Mouse (Mus musculus) layer of hippocampus, adult 18-20 months (tissue): ENCODE data around the gene Slc7a8. TPM values are rescaled to one million over a fixed set of nuclear protein-coding genes. Genes with fewer than 3 reads are reported as not detected.

Experiments
- DNase-seq, 2 experiments: peaks; one replicate each; pipeline ENCODE4 v3.0.0; 2022; ENCODE audit warnings: low spot score in 2 of 2
- total RNA-seq, 2 experiments: library from RNA; stranded (reverse); gene quantifications; 2 replicates each; pipeline ENCODE4 v1.2.3; 2021

Gene Slc7a8
- total RNA-seq, 2 experiments from 2014 or later, result 52.3 to 53.1 TPM

GRCm38 (mm10) chr14:54705844-54706243, 75.9 kb downstream of the Slc7a8 start:
- DNase-seq, result no peak

- no peak for DNase-seq
Observed at GRCm38 (mm10) chr14:54703207-54703606, 78.5 kb downstream of the Slc7a8 start.

- peak; percentile 46 to 62 for DNase-seq
Observed at GRCm38 (mm10) chr14:54701298-54701697, 80.4 kb downstream of the Slc7a8 start.

GRCm38 (mm10) chr14:54699586-54699985, 82.2 kb downstream of the Slc7a8 start:
- DNase-seq, result no peak

- no peak for DNase-seq
Observed at GRCm38 (mm10) chr14:54698733-54699132, 83.0 kb downstream of the Slc7a8 start, which contains the start of gene Gm29776. Gm29776 (minus strand) TSS chr14:54698833.

- no peak for DNase-seq
Observed at GRCm38 (mm10) chr14:54696752-54697151, 85.0 kb downstream of the Slc7a8 start.

GRCm38 (mm10) chr14:54695042-54695441, 86.7 kb downstream of the Slc7a8 start:
- DNase-seq, result no peak

GRCm38 (mm10) chr14:54687251-54687650, 94.5 kb downstream of the Slc7a8 start:
- DNase-seq, result no peak

- DNase-seq, result peak; percentile 100
Observed at GRCm38 (mm10) chr14:54686522-54687143, 95.1 kb downstream of the Slc7a8 start, which contains the start of gene Acin1. Acin1 (minus strand) TSS chr14:54686931.

GRCm38 (mm10) chr14:54686063-54686521, 95.7 kb downstream of the Slc7a8 start, which contains the start of gene 1700123O20Rik:
1700123O20Rik (plus strand) TSS chr14:54686216.
- DNase-seq, result peak in 1 of 2 experiments; percentile 88

- no peak for DNase-seq
Observed at GRCm38 (mm10) chr14:54685471-54685870, 96.3 kb downstream of the Slc7a8 start.

GRCm38 (mm10) chr14:54682396-54682795, 99.3 kb downstream of the Slc7a8 start:
- DNase-seq, result no peak

GRCm38 (mm10) chr14:54678657-54679304, 103.0 kb downstream of the Slc7a8 start:
- DNase-seq, result no peak

GRCm38 (mm10) chr14:54676290-54676689, 105.5 kb downstream of the Slc7a8 start:
- DNase-seq, result peak; percentile 19 to 62

- no peak for DNase-seq
Observed at GRCm38 (mm10) chr14:54674317-54674716, 107.4 kb downstream of the Slc7a8 start.

Other genes with a start within 250 kb of the Slc7a8 start
- 1 to 10 TPM; 2.6 to 3.4 TPM for gene Haus4, start 227.3 kb downstream of the Slc7a8 start, total RNA-seq
- gene Ajuba, start 204.4 kb downstream of the Slc7a8 start, total RNA-seq, result under 1 TPM; 0.86 to 0.89 TPM
- 1 to 10 TPM; 5.6 TPM for gene 4931414P19Rik, start 176.0 kb downstream of the Slc7a8 start, total RNA-seq
- 100 to 1,000 TPM; 209 to 210 TPM for gene Psmb5, start 163.9 kb downstream of the Slc7a8 start, total RNA-seq
- under 1 TPM; 0.25 to 0.54 TPM for gene Psmb11, start 160.5 kb downstream of the Slc7a8 start, total RNA-seq
- gene Gm17606, start 141.0 kb downstream of the Slc7a8 start, total RNA-seq, result not detected
- 10 to 100 TPM; 20.4 to 22.3 TPM for gene Cdh24, start 140.6 kb downstream of the Slc7a8 start, total RNA-seq
- 10 to 100 TPM; 23.4 to 24.4 TPM for gene 1700123O20Rik, start 95.7 kb downstream of the Slc7a8 start, total RNA-seq
- 100 to 1,000 TPM; 196 to 207 TPM for gene Acin1, start 95.0 kb downstream of the Slc7a8 start, total RNA-seq
- gene Gm29776, start 83.1 kb downstream of the Slc7a8 start, total RNA-seq, result not detected
- gene Cebpe, start 69.8 kb downstream of the Slc7a8 start, total RNA-seq, result not detected
- gene Rnf212b, start 32.2 kb upstream of the Slc7a8 start, total RNA-seq, result not detected
- 10 to 100 TPM; 22.7 to 22.8 TPM for gene Homez, start 89.0 kb upstream of the Slc7a8 start, total RNA-seq
- 10 to 100 TPM; 19.3 to 19.7 TPM for gene Ppp1r3e, start 95.6 kb upstream of the Slc7a8 start, total RNA-seq
- 100 to 1,000 TPM; 121 to 124 TPM for gene Bcl2l2, start 101.4 kb upstream of the Slc7a8 start, total RNA-seq
- gene Gm20521, start 101.5 kb upstream of the Slc7a8 start, total RNA-seq, result 1 to 10 TPM in 1 of 2 experiments, under 1 TPM in 1; 0.45 to 7.3 TPM
- 100 to 1,000 TPM; 227 to 252 TPM for gene Pabpn1, start 110.6 kb upstream of the Slc7a8 start, total RNA-seq
- gene Slc22a17, start 131.2 kb upstream of the Slc7a8 start, total RNA-seq, result 100 to 1,000 TPM; 691 to 697 TPM
- 10 to 100 TPM in 1 of 2 experiments, 1 to 10 TPM in 1; 9.9 to 10.5 TPM for gene Efs, start 144.2 kb upstream of the Slc7a8 start, total RNA-seq
- not detected for gene Il25, start 150.7 kb upstream of the Slc7a8 start, total RNA-seq
- 10 to 100 TPM; 77.1 to 86.1 TPM for gene Cmtm5, start 154.3 kb upstream of the Slc7a8 start, total RNA-seq
- 1 to 10 TPM; 3.7 to 5.0 TPM for gene Myh6, start 185.0 kb upstream of the Slc7a8 start, total RNA-seq
- gene Gm17428, start 195.0 kb upstream of the Slc7a8 start, total RNA-seq, result not detected
- 10 to 100 TPM; 10.1 to 14.4 TPM for gene Myh7, start 212.7 kb upstream of the Slc7a8 start, total RNA-seq
- 10 to 100 TPM; 30.2 to 32.7 TPM for gene Ngdn, start 233.5 kb upstream of the Slc7a8 start, total RNA-seq